Mouse (Mus musculus) activated CD4-positive, CD25-positive, alpha-beta regulatory T cell, adult 9 weeks (primary cell): ENCODE measurements around the gene Gga1. TPM values are rescaled to one million over a fixed set of nuclear protein-coding genes. Genes with fewer than 3 reads are reported as not detected.

Experiments
- polyA plus RNA-seq: library from polyadenylated mRNA; unstranded; fragments of 100-300 nt; shearing (Covaris generic); gene quantifications from one replicate; pipeline ENCODE4 v1.2.1, GENCODE M21; 2017

The Gga1 gene
- 56.7 TPM for polyA plus RNA-seq

GRCm38 (mm10) chr15:78876991-78877809 lies at the start of gene Gga1:
Gene Gga1 (plus strand): TSS chr15:78877190.

GRCm38 (mm10) chr15:78842371-78843163 lies 34.4 kb upstream of the Gga1 start, which contains the start of gene Cdc42ep1:
Gene Cdc42ep1 (plus strand): TSS chr15:78842624.

DNA sequence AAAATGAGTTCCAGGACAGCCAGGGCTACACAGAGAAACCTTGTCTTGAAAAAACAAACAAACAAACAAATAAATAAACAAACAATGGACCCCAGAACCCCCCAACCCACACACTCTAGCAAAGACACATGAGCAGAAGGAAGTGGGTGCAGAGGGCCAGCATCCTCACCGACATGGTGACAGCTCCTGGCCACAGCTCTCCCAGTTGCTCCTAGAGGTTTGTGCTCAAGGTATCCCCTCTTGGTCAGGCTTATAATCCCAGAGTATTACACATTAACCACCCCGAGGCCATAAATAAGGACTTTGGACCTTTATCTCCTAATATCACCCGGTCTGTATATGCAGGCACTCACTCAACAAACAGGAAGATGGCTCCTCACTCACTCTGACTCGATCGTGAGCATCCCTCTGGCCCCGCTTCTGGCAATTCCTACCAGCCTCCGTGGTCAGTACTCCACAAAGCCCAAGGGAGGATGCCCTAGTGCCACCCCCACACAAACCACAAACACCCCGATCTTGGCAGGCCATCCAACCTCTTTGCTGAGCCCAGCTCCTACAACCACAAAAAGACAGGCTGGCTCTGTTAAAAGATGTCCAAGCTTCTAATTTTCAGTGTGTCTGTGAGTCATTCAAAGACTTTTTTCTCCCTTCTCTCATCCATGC lies 21.6 kb upstream of the Gga1 start, which contains the start of gene Lgals2:
TSS of gene Lgals2 (minus strand) at position 227 of the 663 bp plus-strand sequence.

GRCm38 (mm10) chr15:78899409-78899739 lies 22.4 kb downstream of the Gga1 start, which contains the start of gene Gm49510:
Gene Gm49510 (plus strand): TSS chr15:78899667.

GRCm38 (mm10) chr15:78899740-78900584 lies 23.0 kb downstream of the Gga1 start, which contains the start of gene Sh3bp1:
Gene Sh3bp1 (plus strand): TSS chr15:78899768.

DNA sequence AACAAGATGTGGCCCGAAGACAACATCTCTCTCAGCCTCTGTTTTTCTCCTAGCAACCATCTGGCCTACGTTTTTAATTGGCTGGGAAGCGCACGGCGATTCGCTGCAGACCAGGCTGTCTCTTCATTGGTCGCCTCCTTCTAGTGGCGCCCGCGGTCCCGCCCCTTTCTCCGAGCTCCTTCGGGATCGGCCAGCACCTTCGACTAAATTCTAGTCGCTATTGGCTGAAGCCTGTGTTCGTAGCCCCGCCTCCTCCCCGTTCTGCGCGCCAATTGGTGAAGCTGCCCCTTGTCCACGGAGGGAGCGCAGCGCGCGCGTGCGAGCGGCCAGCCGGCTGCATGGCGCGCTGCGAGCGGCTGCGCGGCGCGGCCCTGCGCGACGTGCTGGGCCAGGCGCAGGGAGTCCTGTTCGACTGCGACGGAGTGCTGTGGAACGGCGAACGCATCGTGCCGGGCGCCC lies 36.7 kb downstream of the Gga1 start, which contains the start of gene Pdxp:
TSS of gene Pdxp (plus strand) at position 288 of the 459 bp plus-strand sequence.

DNA sequence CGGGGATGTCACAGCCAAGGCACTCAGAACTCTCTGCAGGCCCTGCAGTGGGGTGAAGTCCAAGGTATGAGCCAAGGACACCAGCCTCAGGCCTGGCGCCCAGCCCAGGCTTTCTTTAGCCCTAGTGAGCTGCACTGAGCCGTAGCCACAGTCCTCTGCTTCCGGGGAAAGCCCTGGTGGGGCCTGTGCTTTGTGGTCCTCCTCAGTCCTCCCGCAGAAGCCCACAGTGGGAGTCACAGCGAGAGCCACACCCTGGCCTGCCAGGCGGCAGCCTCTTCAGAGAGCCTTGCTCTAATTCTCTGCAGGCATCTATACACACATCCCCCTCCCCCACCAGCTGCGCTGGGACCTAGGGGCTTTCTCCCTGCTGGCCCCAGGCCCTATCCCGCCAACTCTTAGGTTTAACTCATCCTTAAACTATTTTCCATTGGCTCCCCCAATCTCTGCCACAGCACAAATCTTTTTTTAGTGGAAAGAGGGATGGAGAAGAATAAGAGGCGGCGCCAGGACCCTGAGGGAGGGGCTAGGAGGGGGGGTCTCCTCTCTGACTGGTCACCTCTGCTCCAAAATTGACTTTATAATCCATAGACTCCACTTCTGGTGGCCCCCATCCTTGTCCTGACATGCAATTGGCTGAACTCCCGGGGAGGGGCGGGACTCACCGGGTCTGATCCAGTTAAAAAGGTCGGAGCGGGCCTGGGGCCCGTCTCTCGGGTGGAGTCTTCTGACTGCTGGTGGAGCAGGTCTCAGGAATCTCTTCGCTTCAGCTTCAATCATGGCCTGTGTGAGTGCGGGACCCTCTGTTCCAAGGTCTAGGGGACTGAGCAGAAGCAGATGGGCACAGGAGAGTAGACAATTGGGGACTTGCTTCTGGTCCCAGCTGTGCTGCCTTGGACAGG lies 49.3 kb downstream of the Gga1 start, which contains the start of gene Lgals1:
TSS of gene Lgals1 (plus strand) at position 705 of the 899 bp plus-strand sequence.

GRCm38 (mm10) chr15:78934784-78935320 lies 57.9 kb downstream of the Gga1 start, which contains the start of gene Nol12:
Gene Nol12 (plus strand): TSS chr15:78934933.

Other genes with a start within 250 kb of the Gga1 start
- not detected for gene Elfn2, start 158.4 kb upstream of the Gga1 start, polyA plus RNA-seq
- gene Mfng, start 103.7 kb upstream of the Gga1 start, polyA plus RNA-seq: 158 TPM
- 0.09 TPM for gene Card10, start 74.1 kb upstream of the Gga1 start, polyA plus RNA-seq
- 0.11 TPM for gene Cdc42ep1, start 34.6 kb upstream of the Gga1 start, polyA plus RNA-seq
- gene Lgals2, start 21.7 kb upstream of the Gga1 start, polyA plus RNA-seq: not detected
- 0.60 TPM for gene Gm49510, start 22.5 kb downstream of the Gga1 start, polyA plus RNA-seq
- gene Sh3bp1, start 22.6 kb downstream of the Gga1 start, polyA plus RNA-seq: 221 TPM
- 1.4 TPM for gene Pdxp, start 36.7 kb downstream of the Gga1 start, polyA plus RNA-seq
- 729 TPM for gene Lgals1, start 49.5 kb downstream of the Gga1 start, polyA plus RNA-seq
- gene Nol12, start 57.7 kb downstream of the Gga1 start, polyA plus RNA-seq: 61.5 TPM
- gene Triobp, start 70.5 kb downstream of the Gga1 start, polyA plus RNA-seq: 85.6 TPM
- gene H1f0, start 151.3 kb downstream of the Gga1 start, polyA plus RNA-seq: 54.6 TPM
- not detected for gene Galr3, start 164.7 kb downstream of the Gga1 start, polyA plus RNA-seq
- gene Ankrd54, start 185.7 kb downstream of the Gga1 start, polyA plus RNA-seq: 8.9 TPM
- gene Eif3l, start 198.0 kb downstream of the Gga1 start, polyA plus RNA-seq: 185 TPM
- 24.9 TPM for gene Micall1, start 231.7 kb downstream of the Gga1 start, polyA plus RNA-seq